Mouse (Mus musculus): Measurements from ENCODE around the gene Cntnap5a. TPM values are rescaled to one million over a fixed set of nuclear protein-coding genes. Genes with fewer than 3 reads are reported as not detected.

Gene Cntnap5a
- total and polyA plus RNA-seq, 3 experiments, result not detected

- Histone ChIP-seq H3K4me3 (ENCODE audit: control insufficient read depth in 1 of 2, insufficient read depth in 1 of 2, low read depth in 2 of 2, low read length in 2 of 2) (no peak overlapping the region), H3K9ac (ENCODE audit: control insufficient read depth, low read depth, low read length, poor library complexity, severe bottlenecking) (no peak overlapping the region), H3K9me3 (replicated peaks; ENCODE audit: insufficient read depth, low read length) (no peaks in the 10 kb centered on the region), H3K27me3 (ENCODE audit: control insufficient read depth in 1 of 2, insufficient read depth in 2 of 2, low read length in 2 of 2) (no peaks in the 10 kb centered on the region), H3K27ac (ENCODE audit: control insufficient read depth, low read depth, low read length) (no peak overlapping the region), H3K4me1 (ENCODE audit: control insufficient read depth in 1 of 2, insufficient read depth in 2 of 2, low read length in 2 of 2) (no peaks in the 10 kb centered on the region), H3K36me3 (ENCODE audit: control insufficient read depth in 1 of 2, insufficient read depth in 2 of 2, low read length in 2 of 2) (no peaks in the 10 kb centered on the region), H3K79me2 (ENCODE audit: control insufficient read depth, insufficient read depth, low read length, poor library complexity) (no peaks in the 10 kb centered on the region)
- DNase-seq (ENCODE audit: low read depth, low spot score), result no peak
- TF ChIP-seq MAZ (IDR thresholded peaks at IDR 0.05; ENCODE audit: low read depth, low read length) (no peak), USF2 (IDR thresholded peaks at IDR 0.05; ENCODE audit: borderline replicate concordance in 1 of 2, insufficient read depth in 1 of 2, low read depth in 1 of 2, low read length in 2 of 2) (no peak), NELFE (IDR thresholded peaks at IDR 0.05; ENCODE audit: low read depth, low read length) (no peak), KAT2A (conservative IDR thresholded peaks at IDR 0.05; ENCODE audit: low read depth, low read length) (no peak), ZNF384 (IDR thresholded peaks at IDR 0.05; ENCODE audit: low read depth, low read length) (no peak)
These were observed 359.5 kb downstream of the Cntnap5a start for GRCm38 (mm10) chr1:116044083-116044482.

- H3K4me1 ChIP-seq (ENCODE audit: control insufficient read depth in 1 of 2, insufficient read depth in 2 of 2, low read length in 2 of 2), result no peaks in the 10 kb centered on the region
- H3K36me3 ChIP-seq (ENCODE audit: control insufficient read depth in 1 of 2, insufficient read depth in 2 of 2, low read length in 2 of 2), result no peaks in the 10 kb centered on the region
- H3K9ac ChIP-seq (ENCODE audit: control insufficient read depth, low read depth, low read length, poor library complexity, severe bottlenecking), result no peak overlapping the region
- no peak overlapping the region for H3K4me3 ChIP-seq (ENCODE audit: control insufficient read depth in 1 of 2, insufficient read depth in 1 of 2, low read depth in 2 of 2, low read length in 2 of 2)
- no peaks in the 10 kb centered on the region for H3K9me3 ChIP-seq (replicated peaks; ENCODE audit: insufficient read depth, low read length)
- H3K27ac ChIP-seq (ENCODE audit: control insufficient read depth, low read depth, low read length), result no peak overlapping the region
- DNase-seq (ENCODE audit: low read depth, low spot score), result no peak
- H3K79me2 ChIP-seq (ENCODE audit: control insufficient read depth, insufficient read depth, low read length, poor library complexity), result no peaks in the 10 kb centered on the region
- TF ChIP-seq MXI1 (IDR thresholded peaks at IDR 0.05; ENCODE audit: low read depth, low read length), result no peak
- no peak for TF ChIP-seq GABPA (IDR thresholded peaks at IDR 0.05; ENCODE audit: low read depth, low read length)
- no peak for TF ChIP-seq NRF1 (IDR thresholded peaks at IDR 0.05; ENCODE audit: insufficient read depth, low read depth, low read length, poor library complexity, severe bottlenecking)
- no peak for TF ChIP-seq SIN3A (IDR thresholded peaks at IDR 0.05; ENCODE audit: low read length)
- TF ChIP-seq UBTF (IDR thresholded peaks at IDR 0.05; ENCODE audit: borderline replicate concordance, insufficient read depth, low read depth, low read length), result no peak
- no peak for TF ChIP-seq POLR2A (IDR thresholded peaks at IDR 0.05; ENCODE audit: control insufficient read depth in 1 of 2, insufficient read depth in 1 of 2, low read depth in 1 of 2, low read length in 2 of 2, poor library complexity in 1 of 2)
- no peak for TF ChIP-seq MAZ (IDR thresholded peaks at IDR 0.05; ENCODE audit: low read depth, low read length)
- no peak for TF ChIP-seq BHLHE40 (IDR thresholded peaks at IDR 0.05; ENCODE audit: borderline replicate concordance, low read depth, low read length)
- H3K27me3 ChIP-seq (ENCODE audit: control insufficient read depth in 1 of 2, insufficient read depth in 2 of 2, low read length in 2 of 2), result no peaks in the 10 kb centered on the region
These were observed 422.6 kb downstream of the Cntnap5a start for GRCm38 (mm10) chr1:116107010-116107723.

- Histone ChIP-seq H3K9ac (ENCODE audit: control insufficient read depth, low read depth, low read length, poor library complexity, severe bottlenecking) (no peak overlapping the region), H3K4me1 (ENCODE audit: control insufficient read depth in 1 of 2, insufficient read depth in 2 of 2, low read length in 2 of 2) (no peaks in the 10 kb centered on the region), H3K9me3 (replicated peaks; ENCODE audit: insufficient read depth, low read length) (no peaks in the 10 kb centered on the region), H3K36me3 (ENCODE audit: control insufficient read depth in 1 of 2, insufficient read depth in 2 of 2, low read length in 2 of 2) (no peaks in the 10 kb centered on the region), H3K4me3 (ENCODE audit: control insufficient read depth in 1 of 2, insufficient read depth in 1 of 2, low read depth in 2 of 2, low read length in 2 of 2) (no peak overlapping the region), H3K27me3 (ENCODE audit: control insufficient read depth in 1 of 2, insufficient read depth in 2 of 2, low read length in 2 of 2) (no peaks in the 10 kb centered on the region), H3K79me2 (ENCODE audit: control insufficient read depth, insufficient read depth, low read length, poor library complexity) (no peaks in the 10 kb centered on the region), H3K27ac (ENCODE audit: control insufficient read depth, low read depth, low read length) (no peak overlapping the region)
- no peak for TF ChIP-seq CTCF (IDR thresholded peaks at IDR 0.05 in 2 of 3, conservative IDR thresholded peaks at IDR 0.05 in 1 of 3; ENCODE audit: control insufficient read depth in 1 of 3, insufficient read depth in 1 of 3, low read depth in 2 of 3, low read length in 3 of 3, poor library complexity in 1 of 3, severe bottlenecking in 1 of 3)
- TF ChIP-seq MYC (IDR thresholded peaks at IDR 0.05; ENCODE audit: low read depth, low read length), result no peak
- no peak for TF ChIP-seq TBP (IDR thresholded peaks at IDR 0.05; ENCODE audit: low read depth, low read length)
- TF ChIP-seq NRF1 (IDR thresholded peaks at IDR 0.05; ENCODE audit: insufficient read depth, low read depth, low read length, poor library complexity, severe bottlenecking), result no peak
- TF ChIP-seq MXI1 (IDR thresholded peaks at IDR 0.05; ENCODE audit: low read depth, low read length), result no peak
- no peak for TF ChIP-seq GATA1 (IDR thresholded peaks at IDR 0.05; ENCODE audit: low read depth, low read length)
- TF ChIP-seq MAZ (IDR thresholded peaks at IDR 0.05; ENCODE audit: low read depth, low read length), result no peak
- no peak for DNase-seq (ENCODE audit: low read depth, low spot score)
These were observed 423.1 kb downstream of the Cntnap5a start for GRCm38 (mm10) chr1:116107724-116108058.

All from MEL (cell line).